Mouse (Mus musculus): ENCODE data around the gene Chst3. TPM values are rescaled to one million over a fixed set of nuclear protein-coding genes. Genes with fewer than 3 reads are reported as not detected.
A peak's percentile ranks its signal among the peaks of the same experiment; 100 is the strongest.

Gene Chst3
- total and polyA plus RNA-seq, 2 experiments from 2014 or later: 0.20 to 2.2 TPM

DNA sequence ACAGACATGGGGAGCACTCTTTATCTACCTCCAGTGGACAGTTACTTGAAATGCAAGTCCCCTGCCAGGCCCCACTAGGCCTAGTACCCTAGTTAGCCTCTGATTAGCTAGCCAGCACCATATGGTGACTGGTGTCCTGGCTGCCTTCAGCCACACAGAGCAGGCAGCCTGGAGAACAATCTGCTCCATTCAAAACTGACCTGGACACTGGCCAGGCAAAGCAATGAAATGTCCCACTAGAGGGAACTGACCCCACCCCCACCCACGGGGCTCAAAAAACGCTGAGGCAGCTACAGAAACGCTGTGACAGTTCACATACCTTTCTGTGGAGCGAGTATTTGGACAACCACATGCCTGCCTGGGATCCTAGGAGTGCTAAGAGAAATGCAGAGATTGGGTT lies 24.0 kb downstream of the Chst3 start:
- no peak for TF ChIP-seq EP300 (IDR thresholded peaks at IDR 0.05; ENCODE audit: low read depth)
- no peak for TF ChIP-seq CTCF (IDR thresholded peaks at IDR 0.05; ENCODE audit: low read depth)
- Histone ChIP-seq H3K27me3 (ENCODE audit: control insufficient read depth, insufficient read depth, low read length) (peaks cover 22% of the 10 kb centered on the region; the same call in 1 of the 2 replicates), H3K9ac (replicated peaks; ENCODE audit: low read depth, low read length) (no peak overlapping the region), H3K4me2 (ENCODE audit: low read depth, low read length) (no peak overlapping the region), H3K4me1 (ENCODE audit: control insufficient read depth, insufficient read depth) (peaks cover 38% of the 10 kb centered on the region), H3K4me3 (ENCODE audit: low read depth, low read length) (no peak overlapping the region), H3K27ac (ENCODE audit: low read depth) (no peak overlapping the region), H3K36me3 (replicated peaks; ENCODE audit: control insufficient read depth, insufficient read depth, low read length) (no peaks in the 10 kb centered on the region), H3K9me3 (replicated peaks; ENCODE audit: control insufficient read depth, low read length) (no peaks in the 10 kb centered on the region)
- ATAC-seq (ENCODE audit: insufficient read depth, low read depth): peak; percentile 57
- WGBS: 14% methylated on average over 4 of the region's 4 CpGs
- DNase-seq (ENCODE audit: low spot score): peak; percentile 68

DNA sequence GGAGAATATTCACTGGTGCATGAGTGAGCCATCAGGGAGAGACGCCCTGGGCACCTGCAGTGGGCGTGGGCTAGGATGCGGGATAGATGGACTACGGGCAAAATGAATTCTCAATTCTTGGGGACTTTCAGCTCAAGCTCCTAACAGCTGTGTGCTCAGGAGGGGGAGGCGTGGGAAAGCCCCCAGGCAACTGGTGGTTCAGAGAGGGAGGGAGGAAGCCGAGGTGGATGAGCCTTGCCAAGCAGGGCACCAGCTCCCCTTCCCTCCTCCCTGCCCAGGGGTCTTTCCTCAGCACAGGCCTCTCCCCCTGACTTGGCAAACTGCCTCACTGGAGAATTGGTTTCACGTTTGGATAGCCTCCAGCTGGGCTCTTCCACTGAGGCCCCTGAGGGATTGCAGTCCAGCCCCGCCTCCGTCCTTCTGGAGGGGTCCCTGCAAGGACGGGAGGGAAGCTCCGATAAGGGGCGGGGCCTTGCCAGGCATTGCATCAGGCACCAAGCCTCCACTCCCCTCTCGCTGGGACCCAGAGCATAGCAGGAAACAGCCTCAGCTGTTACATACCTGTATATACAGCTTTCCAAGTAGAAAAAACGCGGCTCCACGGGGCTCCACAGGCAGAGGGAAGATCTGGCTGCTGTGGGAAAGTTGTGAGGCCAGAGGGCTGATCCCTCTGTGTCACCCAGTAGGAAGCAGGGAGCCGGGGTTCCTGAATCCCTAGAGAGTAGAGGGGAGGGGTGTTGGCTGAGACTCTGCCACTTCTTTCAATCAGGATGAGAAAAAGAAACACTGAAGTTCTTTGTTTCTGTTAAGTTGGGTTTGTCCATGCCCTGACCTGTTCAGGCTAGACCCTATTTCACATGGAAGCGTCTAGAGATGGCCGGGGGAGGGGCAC lies 25.3 kb downstream of the Chst3 start:
- no peak overlapping the region for H3K4me3 ChIP-seq (ENCODE audit: low read depth, low read length)
- H3K4me1 ChIP-seq (ENCODE audit: control insufficient read depth, insufficient read depth): peaks cover 38% of the 10 kb centered on the region
- no peak overlapping the region; the same call in 1 of the 2 replicates for H3K9ac ChIP-seq (replicated peaks; ENCODE audit: low read depth, low read length)
- peak overlapping the region; percentile 45 for H3K4me2 ChIP-seq (ENCODE audit: low read depth, low read length)
- no peaks in the 10 kb centered on the region for H3K9me3 ChIP-seq (replicated peaks; ENCODE audit: control insufficient read depth, low read length)
- ATAC-seq (ENCODE audit: insufficient read depth, low read depth) (peak; percentile 43; the same call in 1 of the 2 replicates), DNase-seq (ENCODE audit: low spot score) (peak; percentile 56)
- H3K27me3 ChIP-seq (ENCODE audit: control insufficient read depth, insufficient read depth, low read length): peaks cover 25% of the 10 kb centered on the region; the same call in 1 of the 2 replicates
- TF ChIP-seq EP300 (IDR thresholded peaks at IDR 0.05; ENCODE audit: low read depth) (no peak), CTCF (IDR thresholded peaks at IDR 0.05; ENCODE audit: low read depth) (no peak)
- no peaks in the 10 kb centered on the region for H3K36me3 ChIP-seq (replicated peaks; ENCODE audit: control insufficient read depth, insufficient read depth, low read length)
- no peak overlapping the region for H3K27ac ChIP-seq (ENCODE audit: low read depth)
- WGBS: 12% methylated on average over 18 of the region's 19 CpGs

DNA sequence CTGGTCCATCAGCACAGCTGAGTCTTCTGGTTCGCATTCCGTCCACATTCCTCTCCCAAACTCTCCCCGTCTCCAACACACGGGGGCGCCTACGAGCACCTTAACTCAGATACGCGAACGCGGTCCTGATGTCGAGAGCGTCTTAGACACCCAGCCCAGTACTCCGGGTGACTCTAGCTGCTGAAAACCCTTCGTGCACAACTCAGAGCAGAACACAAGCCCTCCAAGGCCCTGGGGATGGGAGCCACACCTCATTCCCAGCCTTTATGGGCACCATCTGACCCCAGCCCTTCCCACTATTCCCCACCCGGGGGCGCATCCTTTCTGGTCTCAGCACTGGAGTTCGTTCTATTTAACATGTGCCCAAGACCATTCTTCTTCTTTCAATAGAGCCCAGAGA lies 27.3 kb downstream of the Chst3 start:
- Histone ChIP-seq H3K4me1 (ENCODE audit: control insufficient read depth, insufficient read depth) (peaks cover 28% of the 10 kb centered on the region), H3K9me3 (replicated peaks; ENCODE audit: control insufficient read depth, low read length) (no peaks in the 10 kb centered on the region)

DNA sequence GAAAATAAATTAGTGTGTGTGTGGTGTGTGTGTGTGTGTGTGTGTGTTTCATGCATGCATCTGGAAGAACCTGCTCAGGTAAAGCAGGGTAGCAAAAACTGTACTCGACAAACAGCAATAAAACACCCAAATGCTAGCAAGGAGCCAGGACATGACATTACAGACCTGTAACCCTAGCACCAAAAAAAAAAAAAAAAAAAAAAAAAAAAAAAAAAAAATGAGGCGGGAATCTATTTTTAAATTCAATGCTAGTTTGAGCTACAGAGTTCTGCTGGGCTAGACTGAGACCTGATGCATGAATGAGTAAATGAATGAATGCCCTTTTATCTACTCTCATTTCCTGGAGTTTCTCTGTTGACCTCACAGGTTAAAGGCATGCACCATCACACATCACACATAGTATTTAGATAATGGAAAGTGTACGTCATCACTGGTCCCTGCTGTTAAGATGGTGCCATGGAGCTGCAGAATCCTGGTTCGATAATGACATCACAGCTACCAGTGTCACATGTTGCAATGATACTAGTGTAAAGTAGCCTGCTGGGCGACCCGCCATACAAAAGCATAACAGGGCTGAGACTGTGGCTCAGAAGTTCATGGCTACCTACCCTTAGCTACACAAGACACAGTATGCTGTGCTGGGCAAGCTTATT lies 29.4 kb downstream of the Chst3 start:
- Histone ChIP-seq H3K9ac (replicated peaks; ENCODE audit: low read depth, low read length) (no peak overlapping the region), H3K27me3 (ENCODE audit: control insufficient read depth, insufficient read depth, low read length) (peaks cover 42% of the 10 kb centered on the region), H3K27ac (ENCODE audit: low read depth) (no peak overlapping the region), H3K36me3 (replicated peaks; ENCODE audit: control insufficient read depth, insufficient read depth, low read length) (no peaks in the 10 kb centered on the region), H3K9me3 (replicated peaks; ENCODE audit: control insufficient read depth, low read length) (no peaks in the 10 kb centered on the region), H3K4me3 (ENCODE audit: low read depth, low read length) (no peak overlapping the region), H3K4me1 (ENCODE audit: control insufficient read depth, insufficient read depth) (peaks cover 19% of the 10 kb centered on the region), H3K4me2 (ENCODE audit: low read depth, low read length) (no peak overlapping the region)
- TF ChIP-seq EP300 (IDR thresholded peaks at IDR 0.05; ENCODE audit: low read depth) (no peak), CTCF (IDR thresholded peaks at IDR 0.05; ENCODE audit: low read depth) (no peak)
- DNase-seq (ENCODE audit: low spot score) (no peak), ATAC-seq (ENCODE audit: insufficient read depth, low read depth) (no peak)
- 67% methylated on average over 6 of the region's 6 CpGs for WGBS

More for the DNA sequence above, 27.3 kb downstream of the Chst3 start:
- WGBS: under 1% methylated on average over 17 of the region's 17 CpGs
- ATAC-seq (ENCODE audit: insufficient read depth, low read depth) (peak; percentile 37), DNase-seq (ENCODE audit: low spot score) (peak; percentile 51)
- no peaks in the 10 kb centered on the region for H3K36me3 ChIP-seq (replicated peaks; ENCODE audit: control insufficient read depth, insufficient read depth, low read length)
- H3K27ac ChIP-seq (ENCODE audit: low read depth): no peak overlapping the region
- H3K9ac ChIP-seq (replicated peaks; ENCODE audit: low read depth, low read length): no peak overlapping the region
- TF ChIP-seq CTCF (IDR thresholded peaks at IDR 0.05; ENCODE audit: low read depth) (peak; percentile 74), EP300 (IDR thresholded peaks at IDR 0.05; ENCODE audit: low read depth) (no peak)
- peak overlapping the region; percentile 27 for H3K4me3 ChIP-seq (ENCODE audit: low read depth, low read length)
- peaks cover 25% of the 10 kb centered on the region; the same call in 1 of the 2 replicates for H3K27me3 ChIP-seq (ENCODE audit: control insufficient read depth, insufficient read depth, low read length)
- peak overlapping the region; percentile 62 for H3K4me2 ChIP-seq (ENCODE audit: low read depth, low read length)

DNA sequence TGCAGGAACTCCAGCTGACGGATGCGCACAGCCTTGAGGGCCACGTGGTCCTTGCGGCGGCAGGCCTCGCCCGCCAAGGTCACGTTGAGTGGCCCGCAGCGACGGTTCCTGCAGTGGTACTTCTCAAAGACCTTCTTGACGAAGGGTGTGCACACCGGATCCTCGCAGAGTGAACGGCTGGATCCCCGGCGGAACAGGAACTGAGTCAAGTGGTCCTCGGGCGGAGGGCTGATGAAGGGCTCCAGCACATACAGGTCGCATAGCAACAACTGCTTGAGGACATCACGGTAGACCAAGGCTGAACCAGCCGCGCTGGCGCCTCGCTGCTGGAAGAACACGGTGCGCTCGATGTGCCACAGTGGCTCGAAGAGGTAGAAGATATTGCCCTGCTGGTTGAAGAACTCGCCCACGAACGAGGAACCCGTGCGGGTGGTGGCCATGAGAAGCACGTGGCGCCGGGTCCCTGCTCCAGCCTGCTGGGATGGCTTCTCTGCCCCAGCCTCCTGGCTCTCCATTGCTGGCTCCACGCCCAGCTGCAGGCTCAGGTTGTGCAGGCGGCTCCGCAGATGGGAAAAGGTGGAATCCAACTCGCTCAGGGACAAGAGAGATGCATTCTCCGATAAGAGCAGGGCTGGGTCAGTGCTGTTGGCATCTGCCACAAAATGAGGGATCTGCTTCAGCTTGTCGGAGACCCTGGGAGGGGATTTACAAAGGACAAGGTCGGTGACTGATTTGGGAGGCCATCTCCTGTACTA lies 32.7 kb downstream of the Chst3 start:
- Histone ChIP-seq H3K4me2 (ENCODE audit: low read depth, low read length) (no peak overlapping the region), H3K4me3 (ENCODE audit: low read depth, low read length) (no peak overlapping the region), H3K9ac (replicated peaks; ENCODE audit: low read depth, low read length) (no peak overlapping the region), H3K9me3 (replicated peaks; ENCODE audit: control insufficient read depth, low read length) (no peaks in the 10 kb centered on the region), H3K27ac (ENCODE audit: low read depth) (no peak overlapping the region), H3K4me1 (ENCODE audit: control insufficient read depth, insufficient read depth) (no peaks in the 10 kb centered on the region), H3K27me3 (ENCODE audit: control insufficient read depth, insufficient read depth, low read length) (peaks cover 30% of the 10 kb centered on the region), H3K36me3 (replicated peaks; ENCODE audit: control insufficient read depth, insufficient read depth, low read length) (no peaks in the 10 kb centered on the region)
- TF ChIP-seq EP300 (IDR thresholded peaks at IDR 0.05; ENCODE audit: low read depth): no peak
- no peak for TF ChIP-seq CTCF (IDR thresholded peaks at IDR 0.05; ENCODE audit: low read depth)
- WGBS: 49% methylated on average over 44 of the region's 44 CpGs
- ATAC-seq (ENCODE audit: insufficient read depth, low read depth) (peak; percentile 48; the same call in 1 of the 2 replicates), DNase-seq (ENCODE audit: low spot score) (no peak)

Data from heart, postnatal 0 days (tissue).